Mouse (Mus musculus): ENCODE measurements around the gene Gm21994. TPM values are rescaled to one million over a fixed set of nuclear protein-coding genes. Genes with fewer than 3 reads are reported as not detected.
"Not testable (repeated sequence)": the region's sequence is repeated elsewhere in the genome, so short reads cannot be mapped to it uniquely, and the experiment has no call there.

Gene Gm21994
- not detected in 2 replicates for total RNA-seq (2014; rRNA removed; ENCODE audit: low replicate concordance)
- 1.4 and 1.5 TPM in 2 replicates for polyA plus RNA-seq (2015; fragmentation: Nextera tagmentation; extraction: Ambion mirVana)

DNA sequence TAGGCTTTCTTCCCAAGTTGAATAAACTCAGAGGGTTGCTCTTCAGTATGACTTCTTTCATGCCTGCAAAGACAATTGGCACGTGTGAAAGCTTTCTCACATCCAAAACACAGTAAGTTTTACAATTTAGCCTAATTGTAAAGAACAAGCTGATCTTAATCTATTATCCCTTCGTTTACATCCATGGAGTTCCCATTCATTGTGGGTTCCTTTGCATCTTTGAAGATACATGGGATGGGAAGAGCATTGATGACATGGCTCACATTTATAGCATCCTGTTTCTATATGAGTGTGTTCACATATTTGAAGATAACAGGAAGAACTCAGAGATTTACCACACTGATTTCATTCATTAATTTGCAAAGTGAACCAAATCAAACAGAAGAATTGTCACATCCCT lies at the start of gene Gm21994:
Gene Gm21994 (minus strand): TSS at position 101 of the 400 bp plus-strand sequence.
- H3K4me1 ChIP-seq (ENCODE audit: control insufficient read depth, insufficient read depth); H3K9me3 ChIP-seq (replicated peaks; ENCODE audit: control insufficient read depth, low read length); H3K27me3 ChIP-seq (ENCODE audit: control insufficient read depth, insufficient read depth, low read length); DNase-seq (ENCODE audit: low spot score); H3K4me2 ChIP-seq (ENCODE audit: low read depth, low read length); H3K36me3 ChIP-seq (replicated peaks; ENCODE audit: control insufficient read depth, insufficient read depth, low read length); H3K9ac ChIP-seq (replicated peaks; ENCODE audit: low read depth, low read length); ATAC-seq (ENCODE audit: insufficient read depth, low read depth); H3K27ac ChIP-seq (ENCODE audit: low read depth); H3K4me3 ChIP-seq (ENCODE audit: low read depth, low read length): not testable (repeated sequence)
- WGBS, result 33% methylated on average over 2 of the region's 2 CpGs

DNA sequence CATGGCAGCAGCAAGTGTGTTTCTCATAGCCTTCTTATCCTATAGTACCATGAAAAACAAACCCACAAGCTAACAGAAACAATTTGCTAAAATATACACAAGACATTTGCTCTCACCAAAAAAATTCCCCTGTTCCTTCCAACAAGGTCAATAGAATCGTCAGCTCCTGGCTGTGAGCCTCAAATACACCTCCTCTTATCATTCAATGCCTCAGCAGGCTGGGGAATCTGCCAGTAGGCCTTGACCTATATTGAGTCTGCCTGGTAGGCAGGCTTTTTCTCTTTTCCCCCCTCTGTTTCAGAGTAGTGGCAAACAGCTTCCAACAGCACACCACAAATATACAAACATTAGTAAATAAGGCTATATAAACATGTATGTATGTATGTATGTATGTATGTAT lies 43.7 kb upstream of the Gm21994 start:
- no peaks in the 10 kb centered on the region for H3K4me1 ChIP-seq (ENCODE audit: control insufficient read depth, insufficient read depth)
- WGBS, result 0% methylated on average over 1 of the region's 1 CpGs
- DNase-seq (ENCODE audit: low spot score), result no peak

DNA sequence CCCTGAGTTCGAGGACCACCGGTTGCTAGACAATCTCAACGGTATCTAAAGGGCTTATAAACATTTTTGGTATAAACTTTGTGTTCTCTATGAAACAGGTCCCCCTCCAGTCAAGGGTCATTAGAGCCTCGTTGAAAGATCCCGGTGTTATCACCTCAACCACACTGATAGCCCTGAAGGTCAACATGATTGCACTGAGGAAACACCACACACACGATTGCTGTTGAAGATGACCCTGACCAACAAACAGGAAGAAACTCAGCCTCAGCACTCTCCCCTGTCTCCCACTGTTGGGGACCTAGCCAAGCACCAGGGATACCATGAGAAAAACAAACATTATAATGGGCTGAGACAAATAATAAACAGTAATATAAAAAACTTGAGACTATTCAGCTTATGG lies 38.3 kb upstream of the Gm21994 start:
- no peaks in the 10 kb centered on the region for H3K36me3 ChIP-seq (replicated peaks; ENCODE audit: control insufficient read depth, insufficient read depth, low read length)
- ATAC-seq (ENCODE audit: insufficient read depth, low read depth) (no peak), DNase-seq (ENCODE audit: low spot score) (no peak)
- H3K27ac ChIP-seq (ENCODE audit: low read depth), result no peak overlapping the region
- WGBS, result 66% methylated on average over 6 of the region's 6 CpGs
- no peaks in the 10 kb centered on the region for H3K4me1 ChIP-seq (ENCODE audit: control insufficient read depth, insufficient read depth)
- no peaks in the 10 kb centered on the region for H3K27me3 ChIP-seq (ENCODE audit: control insufficient read depth, insufficient read depth, low read length)
- H3K4me2 ChIP-seq (ENCODE audit: low read depth, low read length), result no peak overlapping the region
- H3K9me3 ChIP-seq (replicated peaks; ENCODE audit: control insufficient read depth, low read length), result no peaks in the 10 kb centered on the region
- TF ChIP-seq CTCF (IDR thresholded peaks at IDR 0.05; ENCODE audit: low read depth) (no peak), EP300 (IDR thresholded peaks at IDR 0.05; ENCODE audit: low read depth) (no peak)
- H3K4me3 ChIP-seq (ENCODE audit: low read depth, low read length), result no peak overlapping the region
- H3K9ac ChIP-seq (replicated peaks; ENCODE audit: low read depth, low read length), result no peak overlapping the region

More for the DNA sequence above, 43.7 kb upstream of the Gm21994 start:
- Histone ChIP-seq H3K9me3 (replicated peaks; ENCODE audit: control insufficient read depth, low read length) (no peaks in the 10 kb centered on the region), H3K36me3 (replicated peaks; ENCODE audit: control insufficient read depth, insufficient read depth, low read length) (no peaks in the 10 kb centered on the region), H3K27me3 (ENCODE audit: control insufficient read depth, insufficient read depth, low read length) (no peaks in the 10 kb centered on the region), H3K4me3 (ENCODE audit: low read depth, low read length) (no peak overlapping the region), H3K9ac (replicated peaks; ENCODE audit: low read depth, low read length) (no peak overlapping the region), H3K27ac (ENCODE audit: low read depth) (no peak overlapping the region), H3K4me2 (ENCODE audit: low read depth, low read length) (no peak overlapping the region)
- TF ChIP-seq CTCF (IDR thresholded peaks at IDR 0.05; ENCODE audit: low read depth) (no peak), EP300 (IDR thresholded peaks at IDR 0.05; ENCODE audit: low read depth) (no peak)
- ATAC-seq (ENCODE audit: insufficient read depth, low read depth), result no peak

DNA sequence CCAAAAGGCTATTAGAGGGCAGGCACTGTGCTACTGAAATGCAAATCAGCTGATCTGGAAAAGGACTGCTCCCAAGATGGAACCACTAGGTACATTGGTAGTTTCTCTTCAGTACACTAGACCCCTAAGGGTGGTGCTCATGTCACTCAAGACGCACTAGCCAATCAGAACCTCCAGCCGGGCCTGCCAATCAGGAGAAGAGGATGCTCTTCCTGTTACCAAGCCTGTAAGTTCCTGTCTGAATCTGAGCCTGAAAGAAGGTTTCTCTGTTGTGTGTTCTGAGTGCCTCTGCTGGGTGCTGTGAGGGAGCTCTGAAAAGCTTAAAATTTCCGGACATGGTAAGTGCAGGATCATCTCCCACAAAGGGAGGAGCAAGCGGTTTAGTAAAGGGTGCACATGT lies 1.9 kb upstream of the Gm21994 start, which contains the start of gene Gm14124:
Gene Gm14124 (plus strand): TSS at position 227 of the 400 bp plus-strand sequence.
- not testable (repeated sequence) for DNase-seq (ENCODE audit: low spot score); H3K9ac ChIP-seq (replicated peaks; ENCODE audit: low read depth, low read length); H3K9me3 ChIP-seq (replicated peaks; ENCODE audit: control insufficient read depth, low read length); H3K27ac ChIP-seq (ENCODE audit: low read depth); H3K4me3 ChIP-seq (ENCODE audit: low read depth, low read length); H3K4me1 ChIP-seq (ENCODE audit: control insufficient read depth, insufficient read depth); H3K27me3 ChIP-seq (ENCODE audit: control insufficient read depth, insufficient read depth, low read length); H3K36me3 ChIP-seq (replicated peaks; ENCODE audit: control insufficient read depth, insufficient read depth, low read length); ATAC-seq (ENCODE audit: insufficient read depth, low read depth); H3K4me2 ChIP-seq (ENCODE audit: low read depth, low read length)
- WGBS, result 54% methylated on average over 3 of the region's 4 CpGs

DNA sequence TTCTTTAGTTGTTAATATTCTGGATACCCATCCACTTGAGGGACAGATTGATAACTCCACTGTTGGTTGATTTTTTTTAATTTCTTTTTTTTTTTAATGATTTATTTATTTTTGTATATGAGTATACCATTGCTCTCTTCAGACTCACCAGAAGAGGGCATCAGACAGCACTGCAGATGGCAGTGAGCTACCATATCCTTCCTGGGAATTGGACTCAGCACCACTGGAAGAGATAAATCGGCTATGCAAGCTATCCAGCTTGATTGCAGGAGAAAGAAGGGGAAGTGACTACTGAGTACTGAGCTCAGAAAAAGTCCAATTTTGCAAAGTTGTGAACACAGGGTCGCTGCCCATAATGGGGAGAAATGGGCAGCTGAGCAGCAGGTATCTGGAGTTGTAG lies 1.5 kb upstream of the Gm21994 start:
- ATAC-seq (ENCODE audit: insufficient read depth, low read depth); H3K4me1 ChIP-seq (ENCODE audit: control insufficient read depth, insufficient read depth); H3K4me3 ChIP-seq (ENCODE audit: low read depth, low read length); H3K36me3 ChIP-seq (replicated peaks; ENCODE audit: control insufficient read depth, insufficient read depth, low read length); DNase-seq (ENCODE audit: low spot score); H3K27me3 ChIP-seq (ENCODE audit: control insufficient read depth, insufficient read depth, low read length); H3K9me3 ChIP-seq (replicated peaks; ENCODE audit: control insufficient read depth, low read length); H3K9ac ChIP-seq (replicated peaks; ENCODE audit: low read depth, low read length); H3K27ac ChIP-seq (ENCODE audit: low read depth); H3K4me2 ChIP-seq (ENCODE audit: low read depth, low read length): not testable (repeated sequence)
- WGBS, result 63% methylated on average over 2 of the region's 2 CpGs

DNA sequence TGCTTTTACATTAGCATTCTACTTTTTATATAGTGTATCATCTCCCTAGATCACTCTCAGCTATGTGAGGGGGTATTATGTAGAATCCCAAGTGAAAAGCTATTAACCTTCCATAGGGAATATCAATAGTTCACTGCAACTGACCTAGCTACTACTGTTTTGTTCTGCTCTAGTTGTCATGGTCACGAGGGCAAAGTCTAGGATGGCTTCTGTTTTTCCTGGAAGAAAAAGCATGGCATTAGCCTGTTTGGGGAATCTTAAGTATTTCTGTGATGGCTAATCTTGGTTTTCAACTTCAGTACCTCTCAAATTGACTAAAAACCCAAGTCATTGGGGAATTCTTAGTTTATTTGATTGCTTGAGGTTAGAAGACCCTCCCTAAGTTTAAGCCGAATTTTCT lies 12.2 kb downstream of the Gm21994 start:
- Histone ChIP-seq H3K9ac (replicated peaks; ENCODE audit: low read depth, low read length) (no peak overlapping the region), H3K4me3 (ENCODE audit: low read depth, low read length) (no peak overlapping the region), H3K4me1 (ENCODE audit: control insufficient read depth, insufficient read depth) (no peaks in the 10 kb centered on the region), H3K4me2 (ENCODE audit: low read depth, low read length) (no peak overlapping the region), H3K27ac (ENCODE audit: low read depth) (no peak overlapping the region), H3K9me3 (replicated peaks; ENCODE audit: control insufficient read depth, low read length) (peaks cover 19% of the 10 kb centered on the region), H3K36me3 (replicated peaks; ENCODE audit: control insufficient read depth, insufficient read depth, low read length) (peaks cover 1% of the 10 kb centered on the region; the same call in 1 of the 2 replicates), H3K27me3 (ENCODE audit: control insufficient read depth, insufficient read depth, low read length) (no peaks in the 10 kb centered on the region)
- no peak for TF ChIP-seq EP300 (IDR thresholded peaks at IDR 0.05; ENCODE audit: low read depth)
- no peak for TF ChIP-seq CTCF (IDR thresholded peaks at IDR 0.05; ENCODE audit: low read depth)
- DNase-seq (ENCODE audit: low spot score), result no peak
- ATAC-seq (ENCODE audit: insufficient read depth, low read depth), result no peak
- WGBS, result 75% methylated on average over 2 of the region's 2 CpGs

DNA sequence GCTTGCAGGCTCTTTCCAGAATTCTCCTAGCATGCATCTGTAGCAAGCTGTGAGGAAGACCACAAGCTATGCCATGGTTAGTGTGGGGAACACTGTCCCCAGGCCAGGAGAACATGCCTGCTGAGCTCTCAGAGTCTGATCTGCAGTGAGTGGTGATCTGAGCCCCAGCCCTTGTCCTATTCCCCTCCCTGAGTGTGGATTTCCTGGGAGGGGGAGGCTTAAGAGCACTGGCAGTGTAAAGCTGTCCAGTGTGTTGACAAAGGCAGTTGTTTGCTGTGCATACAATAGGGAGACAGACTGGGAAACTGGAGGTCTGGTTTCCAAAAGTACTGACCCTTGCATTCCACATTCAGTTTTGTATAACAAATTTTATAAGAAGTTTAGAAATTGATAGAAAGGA lies 32.1 kb downstream of the Gm21994 start:
- not testable (repeated sequence) for H3K9ac ChIP-seq (replicated peaks; ENCODE audit: low read depth, low read length); H3K4me2 ChIP-seq (ENCODE audit: low read depth, low read length); H3K36me3 ChIP-seq (replicated peaks; ENCODE audit: control insufficient read depth, insufficient read depth, low read length); H3K9me3 ChIP-seq (replicated peaks; ENCODE audit: control insufficient read depth, low read length); H3K4me3 ChIP-seq (ENCODE audit: low read depth, low read length); DNase-seq (ENCODE audit: low spot score); H3K27me3 ChIP-seq (ENCODE audit: control insufficient read depth, insufficient read depth, low read length); H3K27ac ChIP-seq (ENCODE audit: low read depth); ATAC-seq (ENCODE audit: insufficient read depth, low read depth); H3K4me1 ChIP-seq (ENCODE audit: control insufficient read depth, insufficient read depth)

DNA sequence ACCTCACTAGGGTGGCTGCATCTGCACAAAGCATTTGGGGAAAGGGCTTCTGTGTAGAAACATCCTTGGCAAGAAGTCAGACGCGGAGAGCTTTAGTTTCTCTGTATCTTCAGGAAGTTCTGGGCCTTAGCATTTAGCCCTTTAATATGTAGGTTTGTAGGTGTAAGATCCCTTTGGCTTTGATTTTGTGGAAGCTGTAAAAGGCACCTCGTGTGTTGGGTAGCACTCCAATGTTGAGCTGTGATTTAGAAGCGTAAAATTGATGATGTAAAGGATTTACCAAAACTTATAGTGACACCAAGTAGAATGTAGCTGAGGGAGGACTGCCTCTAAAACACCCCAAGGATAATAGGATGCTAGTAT lies 37.0 kb downstream of the Gm21994 start:
- not testable (repeated sequence) for H3K27ac ChIP-seq (ENCODE audit: low read depth); ATAC-seq (ENCODE audit: insufficient read depth, low read depth)
- 5% methylated on average over 2 of the region's 4 CpGs for WGBS

More for the DNA sequence above, 37.0 kb downstream of the Gm21994 start:
- peak overlapping the region; percentile 45 for H3K4me2 ChIP-seq (ENCODE audit: low read depth, low read length)
- DNase-seq (ENCODE audit: low spot score); H3K27me3 ChIP-seq (ENCODE audit: control insufficient read depth, insufficient read depth, low read length); H3K36me3 ChIP-seq (replicated peaks; ENCODE audit: control insufficient read depth, insufficient read depth, low read length); H3K4me1 ChIP-seq (ENCODE audit: control insufficient read depth, insufficient read depth); H3K9ac ChIP-seq (replicated peaks; ENCODE audit: low read depth, low read length); H3K9me3 ChIP-seq (replicated peaks; ENCODE audit: control insufficient read depth, low read length): not testable (repeated sequence)
- peak overlapping the region; percentile 41 for H3K4me3 ChIP-seq (ENCODE audit: low read depth, low read length)

All from heart, postnatal 0 days (tissue).